Mouse (Mus musculus): ENCODE results near the gene Wdfy2.

DNA sequence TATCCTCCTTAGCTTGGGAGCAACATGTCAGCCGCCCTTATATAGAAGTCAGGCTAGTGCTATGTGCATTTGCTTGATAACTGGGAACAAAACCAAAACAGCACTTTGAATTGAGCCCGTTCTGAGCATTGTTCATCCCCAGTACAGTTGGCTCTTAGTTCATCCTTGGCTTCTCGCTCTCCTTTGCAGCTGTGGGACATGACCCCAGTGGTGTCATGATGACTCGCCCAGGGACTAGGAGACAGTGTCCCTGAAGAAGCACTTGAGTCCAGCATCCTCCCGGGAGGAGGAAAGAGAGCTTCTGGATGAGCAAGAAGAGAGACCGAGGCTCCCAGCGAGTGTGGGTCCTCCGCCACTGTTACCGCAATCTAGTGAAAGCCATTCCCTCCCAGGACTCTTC is 118.6 kb downstream of the Wdfy2 start:
- no peak for TF ChIP-seq CTCF (IDR thresholded peaks at IDR 0.05; ENCODE audit: control insufficient read depth, insufficient read depth, insufficient read length)
- no peak for TF ChIP-seq USF1 (IDR thresholded peaks at IDR 0.05; ENCODE audit: low read depth)
- no peak for TF ChIP-seq MYOD1 (IDR thresholded peaks at IDR 0.05; ENCODE audit: control insufficient read depth, insufficient read length, low read depth)
- TF ChIP-seq FOSL1 (IDR thresholded peaks at IDR 0.05; ENCODE audit: insufficient read depth, low read length, poor library complexity, severe bottlenecking): no peak
- TF ChIP-seq MAX (IDR thresholded peaks at IDR 0.05): no peak
- no peak for TF ChIP-seq CEBPB (IDR thresholded peaks at IDR 0.05; ENCODE audit: low read depth)
